Mouse (Mus musculus) embryonic facial prominence, embryonic 14.5 days (tissue): ENCODE results near the gene Cldn13. TPM values are rescaled to one million over a fixed set of nuclear protein-coding genes. Genes with fewer than 3 reads are reported as not detected.
"Not testable (repeated sequence)": the region's sequence is repeated elsewhere in the genome, so short reads cannot be mapped to it uniquely, and the experiment has no call there.

Source experiments
- ATAC-seq: fragments of 200-750 bp; cut with Nextera tagmentation; 2 replicates; pipeline ENCODE4 v1.8.0; 2017; ENCODE audit warnings: low read depth, moderate number of reproducible peaks, moderate TSS enrichment
- DNase-seq: peaks from one replicate; pipeline ENCODE4 v3.0.0-alpha.2; 2015; ENCODE audit warnings: low spot score
- H3K27ac ChIP-seq: fragments of 300-500 bp; sonication (generic); replicated peaks from 2 replicates; pipeline ENCODE4 v1.5.1; 2014; ENCODE audit warnings: low read depth, mild to moderate bottlenecking, low read length, moderate library complexity
- H3K27me3 ChIP-seq: fragments of 300-500 bp; sonication (generic); replicated peaks from 2 replicates; pipeline ENCODE4 v1.6.1; 2014; ENCODE audit warnings: low read length; ENCODE audit not compliant: control insufficient read depth, insufficient read depth
- H3K36me3 ChIP-seq: fragments of 300-500 bp; sonication (generic); 2 replicates; pipeline ENCODE4 v1.6.1; 2014; ENCODE audit warnings: low read length, mixed read lengths; ENCODE audit not compliant: control insufficient read depth, insufficient read depth
- H3K4me1 ChIP-seq: fragments of 300-500 bp; sonication (generic); 2 replicates; pipeline ENCODE4 v1.6.1; 2014; ENCODE audit warnings: antibody characterized with exemption, low read length; ENCODE audit not compliant: control insufficient read depth, insufficient read depth
- H3K4me2 ChIP-seq: fragments of 300-500 bp; sonication (generic); 2 replicates; pipeline ENCODE4 v1.6.1; 2014; ENCODE audit warnings: low read depth, mild to moderate bottlenecking, low read length, moderate library complexity, mixed read lengths
- H3K4me3 ChIP-seq: fragments of 300-500 bp; sonication (generic); 2 replicates; pipeline ENCODE4 v1.5.1; 2014; ENCODE audit warnings: low read depth, mild to moderate bottlenecking, low read length
- H3K9ac ChIP-seq: fragments of 300-500 bp; sonication (generic); 2 replicates; pipeline ENCODE4 v1.6.1; 2014; ENCODE audit warnings: low read depth, mild to moderate bottlenecking, low read length, moderate library complexity, mixed read lengths
- H3K9me3 ChIP-seq: fragments of 300-500 bp; sonication (generic); 2 replicates; pipeline ENCODE4 v1.6.1; 2016; ENCODE audit warnings: low read length; ENCODE audit not compliant: control insufficient read depth
- WGBS: fragments of 180-500 bp; shearing (Covaris S2); extraction: QIAGEN DNeasy Blood & Tissue Kit; methylation state at CpG from one replicate; pipeline ENCODE4 v1.1.7; 2014; 5-methylcytosine and 5-hydroxymethylcytosine counted together
- polyA plus RNA-seq: library from polyadenylated mRNA; unstranded; fragments of >200 nt; fragmentation: Nextera tagmentation; extraction: Ambion mirVana; gene quantifications from 2 replicates; pipeline ENCODE4 v1.2.1, GENCODE M21; 2014

Gene Cldn13
- 0.15 and 0.20 TPM in 2 replicates for polyA plus RNA-seq

DNA sequence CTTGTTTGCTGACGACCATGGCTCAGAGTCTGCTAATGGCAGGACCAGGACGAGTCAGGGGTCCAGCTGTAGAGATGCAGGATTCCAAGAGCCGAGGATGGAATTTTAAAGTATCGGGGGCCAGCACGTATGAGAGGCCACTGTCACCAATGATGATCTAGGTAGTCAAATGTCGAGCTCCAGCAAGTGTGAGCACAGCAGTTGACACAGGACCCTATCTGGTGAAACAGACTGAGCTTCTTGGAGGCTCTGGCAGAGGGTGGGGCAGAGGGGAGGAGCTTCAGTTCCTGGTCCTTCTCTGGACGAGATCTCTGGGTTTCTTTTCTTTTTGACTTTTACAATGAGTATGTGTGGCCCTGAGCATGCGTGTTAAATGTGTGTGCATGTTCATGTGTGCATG lies at the start of gene Cldn13:
Cldn13 (minus strand) TSS at position 216 of the 400 bp plus-strand sequence.
- Histone ChIP-seq H3K9ac (no peak within 1 kb of the TSS), H3K4me3 (no peak within 1 kb of the TSS), H3K27ac (no peak within 1 kb of the TSS), H3K4me2 (no peak within 1 kb of the TSS), H3K4me1 (no peaks in the 10 kb centered on the region), H3K36me3 (no peaks in the 10 kb centered on the region), H3K9me3 (0 out of 2 replicates have a peak, but pooled peaks cover 5% of the 10 kb centered on the region), H3K27me3 (no peaks in the 10 kb centered on the region)
- no peak for ATAC-seq
- WGBS: 80% methylated on average over 8 of the region's 8 CpGs
- no peak for DNase-seq

DNA sequence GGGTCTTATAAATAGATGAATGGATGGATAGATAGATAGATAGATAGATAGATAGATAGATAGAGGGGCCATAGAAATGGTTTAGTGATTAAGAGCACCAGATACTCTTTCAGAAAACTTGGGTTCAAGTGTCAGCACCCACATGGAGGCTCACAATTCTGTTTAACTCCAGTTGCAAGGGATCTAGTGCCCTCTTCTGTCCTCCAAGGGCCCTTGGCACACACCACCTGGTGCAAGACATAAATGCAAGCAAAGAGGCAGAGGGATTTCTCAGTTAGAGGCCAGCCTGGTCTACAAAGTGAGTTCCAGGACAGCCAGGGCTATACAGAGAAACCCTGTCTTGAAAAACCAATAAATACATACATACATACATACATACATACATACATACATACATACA lies 49.3 kb upstream of the Cldn13 start:
- not testable (repeated sequence) for H3K4me3 ChIP-seq, H3K9me3 ChIP-seq, H3K9ac ChIP-seq, H3K4me2 ChIP-seq, H3K27ac ChIP-seq, H3K36me3 ChIP-seq, ATAC-seq, DNase-seq, H3K27me3 ChIP-seq, H3K4me1 ChIP-seq

DNA sequence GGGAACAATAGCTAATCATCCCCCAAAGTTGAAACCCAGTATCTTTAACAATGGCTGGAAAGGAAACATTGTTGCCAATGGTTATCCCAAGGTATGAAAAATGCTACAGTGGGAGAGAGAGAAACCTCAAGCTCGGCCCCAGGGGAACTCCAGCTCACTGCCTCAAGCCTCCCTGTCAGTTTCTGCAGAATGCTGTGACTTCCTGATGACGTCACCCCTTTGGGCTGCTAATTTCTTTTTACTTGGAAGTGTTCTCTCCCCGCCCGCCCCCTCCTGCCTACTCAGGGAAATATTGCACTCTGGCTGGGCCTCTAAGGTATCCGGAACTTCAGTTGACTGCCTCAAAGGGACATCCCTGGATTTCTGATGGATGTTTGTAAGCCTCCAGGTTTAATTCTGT lies 48.2 kb upstream of the Cldn13 start:
- peaks cover 5% of the 10 kb centered on the region; the same call in 1 of the 2 replicates for H3K4me1 ChIP-seq
- no peaks in the 10 kb centered on the region for H3K27me3 ChIP-seq
- H3K9me3 ChIP-seq: no peaks in the 10 kb centered on the region
- no peaks in the 10 kb centered on the region for H3K36me3 ChIP-seq
- H3K27ac ChIP-seq: no peak overlapping the region
- DNase-seq: peak; percentile 84
- H3K4me3 ChIP-seq: no peak overlapping the region
- H3K4me2 ChIP-seq: no peak overlapping the region
- WGBS: 29% methylated on average over 5 of the region's 5 CpGs
- no peak for ATAC-seq
- H3K9ac ChIP-seq: no peak overlapping the region

DNA sequence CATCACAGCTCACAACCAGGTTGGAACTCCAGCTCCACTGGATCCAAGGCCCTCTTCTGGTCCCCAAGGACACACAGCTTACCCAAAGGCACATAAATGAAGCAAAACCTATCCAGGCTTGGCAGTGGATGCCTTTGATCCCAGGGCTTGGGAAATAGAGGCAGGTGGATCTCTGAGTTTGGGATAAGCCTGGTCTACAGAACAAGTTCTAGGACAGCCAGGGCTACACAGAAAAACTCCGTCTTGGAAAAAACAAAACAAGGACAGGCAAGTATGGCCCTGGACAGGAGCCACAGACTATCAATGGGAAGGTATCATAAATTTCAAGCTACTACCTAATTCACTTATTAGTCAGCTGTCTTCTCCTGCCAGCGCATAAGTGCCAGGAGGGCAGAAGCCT lies 46.2 kb upstream of the Cldn13 start:
- ATAC-seq (no peak), DNase-seq (no peak)
- WGBS: 92% methylated on average over 2 of the region's 2 CpGs

DNA sequence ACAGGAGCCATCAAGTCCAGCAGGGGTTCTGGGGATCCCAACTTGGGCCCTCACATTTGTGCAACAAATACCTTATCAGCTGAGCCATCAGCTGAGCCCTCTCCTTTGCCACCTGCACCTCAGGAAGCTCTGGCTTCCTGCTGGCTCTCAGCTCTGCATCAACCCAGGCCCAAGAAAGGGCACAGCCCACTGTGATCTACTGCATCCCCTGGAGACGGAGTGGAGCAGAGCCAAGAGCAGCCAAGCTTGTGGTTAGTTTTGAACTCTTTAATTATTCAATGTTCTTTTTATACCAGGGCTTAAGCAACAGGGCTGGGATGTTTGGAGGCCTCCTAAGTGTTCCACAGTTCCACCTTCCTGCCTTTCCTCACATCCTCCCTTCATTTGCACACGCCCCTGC lies 45.1 kb upstream of the Cldn13 start:
- no peak overlapping the region for H3K9ac ChIP-seq
- H3K4me2 ChIP-seq: no peak overlapping the region
- no peak overlapping the region for H3K4me3 ChIP-seq
- H3K27ac ChIP-seq: no peak overlapping the region
- no peaks in the 10 kb centered on the region for H3K27me3 ChIP-seq
- no peaks in the 10 kb centered on the region for H3K36me3 ChIP-seq
- no peaks in the 10 kb centered on the region for H3K9me3 ChIP-seq
- ATAC-seq (no peak; the same call in 1 of the 2 replicates), DNase-seq (peak; percentile 28)
- H3K4me1 ChIP-seq: no peaks in the 10 kb centered on the region
- WGBS: 46% methylated on average over 2 of the region's 2 CpGs

More for the DNA sequence above, 46.2 kb upstream of the Cldn13 start:
- H3K9me3 ChIP-seq: no peaks in the 10 kb centered on the region
- no peak overlapping the region for H3K4me3 ChIP-seq
- no peaks in the 10 kb centered on the region for H3K27me3 ChIP-seq
- peaks cover 5% of the 10 kb centered on the region; the same call in 1 of the 2 replicates for H3K4me1 ChIP-seq
- H3K27ac ChIP-seq: no peak overlapping the region
- no peaks in the 10 kb centered on the region for H3K36me3 ChIP-seq
- H3K9ac ChIP-seq: no peak overlapping the region
- no peak overlapping the region for H3K4me2 ChIP-seq

DNA sequence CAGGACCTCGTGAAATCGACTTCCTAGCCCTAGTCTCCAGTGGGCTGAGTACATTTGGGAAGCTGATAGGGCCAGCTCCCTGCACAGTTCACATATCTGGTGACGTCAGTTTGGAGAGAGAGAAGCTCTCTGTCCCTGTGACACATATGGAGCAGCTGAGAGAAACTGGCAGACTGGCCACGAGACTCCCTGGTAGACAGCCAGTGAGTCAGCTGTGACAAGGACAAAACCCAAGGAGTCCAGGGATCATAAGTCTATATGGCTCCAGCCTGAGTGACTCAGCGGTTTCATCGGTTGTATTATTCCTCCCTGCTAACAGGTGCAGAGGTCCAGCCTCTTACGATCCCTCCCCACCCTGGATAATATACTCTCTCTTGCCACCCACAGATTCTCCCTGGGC lies 43.8 kb upstream of the Cldn13 start:
- no peak overlapping the region for H3K27ac ChIP-seq
- ATAC-seq: peak; percentile 83; the same call in 1 of the 2 replicates
- no peaks in the 10 kb centered on the region for H3K36me3 ChIP-seq
- H3K9me3 ChIP-seq: no peaks in the 10 kb centered on the region
- DNase-seq: peak; percentile 74
- WGBS: 70% methylated on average over 7 of the region's 7 CpGs
- no peaks in the 10 kb centered on the region for H3K4me1 ChIP-seq
- H3K4me2 ChIP-seq: no peak overlapping the region
- no peak overlapping the region for H3K9ac ChIP-seq
- no peaks in the 10 kb centered on the region for H3K27me3 ChIP-seq
- H3K4me3 ChIP-seq: no peak overlapping the region

DNA sequence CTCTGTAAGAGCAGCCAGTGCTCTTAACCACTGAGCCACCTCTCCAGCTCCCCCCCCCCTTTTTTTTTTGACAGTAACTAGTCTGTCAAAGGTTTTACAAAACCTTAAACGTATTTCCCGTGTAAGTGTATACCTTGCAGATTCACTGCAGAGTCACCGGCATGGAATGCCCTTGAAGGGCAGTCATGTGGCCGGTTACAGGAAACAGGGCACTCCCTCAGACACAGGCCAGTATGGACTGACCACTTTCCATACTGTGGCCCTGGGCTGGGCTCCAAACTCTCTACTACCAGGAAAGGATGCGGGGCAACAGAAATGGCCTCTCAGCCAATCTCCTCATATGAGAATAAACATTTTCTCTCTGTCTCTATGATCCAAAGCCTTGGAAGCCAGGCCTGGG lies 40.2 kb upstream of the Cldn13 start:
- DNase-seq (no peak), ATAC-seq (no peak)
- no peak overlapping the region for H3K9ac ChIP-seq
- no peak overlapping the region for H3K27ac ChIP-seq
- H3K36me3 ChIP-seq: no peaks in the 10 kb centered on the region
- H3K4me2 ChIP-seq: no peak overlapping the region
- H3K27me3 ChIP-seq: no peaks in the 10 kb centered on the region
- H3K4me3 ChIP-seq: no peak overlapping the region
- H3K4me1 ChIP-seq: peaks cover 5% of the 10 kb centered on the region; the same call in 1 of the 2 replicates
- no peaks in the 10 kb centered on the region for H3K9me3 ChIP-seq
- WGBS: 67% methylated on average over 5 of the region's 5 CpGs

DNA sequence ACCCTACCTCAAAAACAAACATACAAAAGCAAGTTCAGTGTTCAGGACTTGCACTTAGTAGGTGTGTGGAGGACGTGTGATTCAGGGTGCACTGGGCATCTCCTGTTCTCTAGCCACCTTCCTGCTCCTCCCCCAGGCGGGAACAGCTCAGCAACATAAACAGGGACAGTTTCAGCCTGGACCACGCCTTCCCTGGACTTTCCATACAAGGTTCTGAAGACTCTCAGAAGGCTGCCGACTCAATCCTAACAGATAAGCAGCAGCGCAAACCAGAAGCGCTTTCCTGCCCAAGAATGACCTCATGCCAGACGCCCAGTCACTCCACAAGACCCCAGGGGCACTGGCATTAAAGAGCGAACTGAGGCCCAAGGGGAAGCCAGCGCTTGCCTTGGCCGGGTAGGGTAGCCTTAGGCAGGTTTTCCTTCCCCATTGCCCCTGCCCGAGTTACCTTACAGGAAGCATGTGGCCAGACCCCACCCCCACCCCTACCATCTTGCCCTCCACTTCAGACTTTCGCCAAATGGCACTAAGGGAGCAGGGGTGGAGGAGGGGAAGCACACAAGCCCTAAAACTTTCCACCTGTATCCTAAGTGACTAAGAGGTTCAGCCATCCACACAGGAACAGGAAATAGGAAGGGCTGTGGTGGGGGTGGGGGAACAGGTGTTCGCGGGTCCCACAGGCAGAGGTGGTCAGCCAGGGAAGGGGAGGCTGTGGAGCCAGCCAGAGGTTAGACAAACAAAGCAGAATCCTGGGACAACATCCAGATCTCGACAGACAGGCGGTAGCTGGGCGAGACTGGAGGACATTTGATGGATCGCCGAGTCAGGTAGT lies 35.9 kb upstream of the Cldn13 start:
- H3K4me3 ChIP-seq: no peak overlapping the region
- H3K4me2 ChIP-seq: peak overlapping the region; percentile 10; the same call in 1 of the 2 replicates
- peaks cover 15% of the 10 kb centered on the region for H3K27me3 ChIP-seq
- no peak overlapping the region for H3K9ac ChIP-seq
- DNase-seq (no peak), ATAC-seq (no peak)
- peaks cover 8% of the 10 kb centered on the region; the same call in 1 of the 2 replicates for H3K4me1 ChIP-seq
- no peaks in the 10 kb centered on the region for H3K9me3 ChIP-seq
- no peaks in the 10 kb centered on the region for H3K36me3 ChIP-seq
- 20% methylated on average over 19 of the region's 19 CpGs for WGBS
- no peak overlapping the region for H3K27ac ChIP-seq

DNA sequence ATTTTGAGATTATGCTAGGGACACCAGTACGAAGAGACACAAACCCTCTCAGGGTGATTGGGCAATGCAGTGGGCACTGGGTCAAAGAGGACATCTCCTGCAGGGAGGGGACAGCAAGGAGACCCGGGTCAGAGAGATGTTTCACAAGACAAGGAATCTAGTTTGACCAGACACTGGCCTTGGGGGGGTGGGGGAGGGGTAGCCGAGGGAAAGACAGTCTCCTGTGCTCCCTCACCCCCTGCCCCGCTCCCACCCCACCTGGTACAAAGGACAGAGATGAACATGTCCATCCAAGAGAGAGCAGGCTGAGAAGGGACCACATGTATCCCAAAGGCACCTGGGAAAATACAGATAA lies 32.7 kb upstream of the Cldn13 start:
- H3K4me3 ChIP-seq: no peak overlapping the region
- no peak overlapping the region for H3K27ac ChIP-seq
- WGBS: 62% methylated on average over 4 of the region's 4 CpGs
- DNase-seq: no peak
- peaks cover 35% of the 10 kb centered on the region for H3K27me3 ChIP-seq
- no peak for ATAC-seq
- H3K36me3 ChIP-seq: no peaks in the 10 kb centered on the region
- H3K4me1 ChIP-seq: peaks cover 8% of the 10 kb centered on the region; the same call in 1 of the 2 replicates
- H3K4me2 ChIP-seq: no peak overlapping the region
- no peak overlapping the region for H3K9ac ChIP-seq
- H3K9me3 ChIP-seq: no peaks in the 10 kb centered on the region
